Mouse (Mus musculus): ENCODE results near the gene Dctn1.

Gene Dctn1

DNA sequence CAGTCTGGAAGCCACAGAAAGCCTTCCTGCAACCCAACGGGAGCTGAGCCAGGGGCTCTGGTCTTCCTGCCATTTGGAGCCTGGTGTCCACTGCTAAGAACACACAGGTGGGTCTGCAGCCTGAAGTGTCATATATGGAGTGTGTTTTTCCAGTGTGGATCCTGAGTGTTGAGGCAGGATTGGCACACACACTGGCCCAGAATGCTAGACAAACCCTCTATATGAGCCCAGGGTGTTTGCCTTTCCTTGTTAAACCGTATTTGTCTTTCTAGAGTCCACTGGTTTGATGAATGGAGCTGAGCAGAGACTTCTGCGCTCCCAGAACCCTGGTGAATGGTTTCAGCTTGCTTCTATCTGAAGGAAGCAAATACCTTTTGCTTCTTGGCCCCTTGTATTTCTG lies 54.1 kb downstream of the Dctn1 start, which contains the start of gene Slc4a5:
Gene Slc4a5 (plus strand): TSS at position 15 of the 400 bp plus-strand sequence.
- DNase-seq (ENCODE audit: extremely low spot score, low spot score): no peak

DNA sequence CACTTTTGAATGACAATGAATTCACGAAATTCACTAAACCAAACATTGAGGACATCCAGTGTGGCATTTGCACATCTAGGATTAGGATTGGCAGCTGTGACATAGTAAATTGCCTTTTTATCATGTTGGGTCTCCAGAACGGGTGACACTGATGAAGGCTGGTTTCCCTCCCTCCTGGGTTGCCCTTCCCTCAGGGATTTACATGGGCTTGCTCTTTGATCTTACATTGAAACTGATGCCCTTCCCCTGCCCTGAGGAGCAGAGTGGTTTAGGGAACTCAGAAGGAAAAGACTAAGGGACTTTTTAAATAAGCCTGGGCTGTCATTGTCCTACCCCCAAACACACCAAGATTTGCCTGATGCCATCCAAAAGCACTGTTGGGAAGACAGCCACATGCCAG lies 65.8 kb downstream of the Dctn1 start:
- DNase-seq (ENCODE audit: extremely low spot score, low spot score): no peak

DNA sequence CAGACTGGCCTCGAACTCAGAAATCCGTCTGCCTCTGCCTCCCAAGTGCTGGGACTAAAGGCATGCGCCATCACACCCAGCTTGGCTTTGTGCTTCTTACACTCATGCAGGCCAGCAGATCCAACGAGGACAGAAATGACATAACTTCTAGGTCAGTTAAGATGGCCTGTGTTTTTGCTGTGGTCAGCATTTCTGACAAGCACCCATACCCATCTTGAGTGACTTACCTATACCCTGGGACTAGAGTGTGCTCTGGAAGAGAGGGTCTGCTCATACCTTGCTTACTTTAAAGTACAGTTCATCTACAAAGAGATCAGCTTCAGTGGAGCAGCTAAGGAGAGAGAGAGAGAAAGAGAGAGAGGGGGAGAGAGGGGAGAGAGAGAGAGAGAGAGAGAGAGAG lies 67.6 kb downstream of the Dctn1 start:
- DNase-seq (ENCODE audit: extremely low spot score, low spot score): no peak

DNA sequence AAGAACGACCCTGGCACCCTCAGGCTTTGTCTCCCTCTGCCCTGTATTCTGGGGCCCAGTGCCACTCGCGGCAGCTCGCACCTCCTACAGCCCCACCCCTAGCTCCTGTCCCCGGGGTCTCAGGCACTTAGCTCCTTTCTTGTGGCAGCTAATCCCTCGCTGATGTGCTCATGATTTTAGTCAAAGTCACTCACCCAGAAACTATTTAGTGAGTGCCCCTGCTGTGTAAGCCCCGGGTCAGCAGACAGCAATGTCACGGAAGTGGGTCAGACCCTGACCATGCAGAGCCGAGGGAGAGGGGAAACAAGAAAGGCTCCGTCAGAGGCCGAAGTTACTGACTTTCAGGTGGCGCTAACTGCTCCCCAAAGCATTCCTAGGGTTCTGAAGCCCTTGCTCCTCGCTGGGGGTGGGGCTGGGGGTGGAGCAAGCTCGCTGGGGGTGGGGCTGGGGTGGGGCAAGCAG lies 68.6 kb downstream of the Dctn1 start:
- peak; percentile 40 for DNase-seq (ENCODE audit: extremely low spot score, low spot score)

DNA sequence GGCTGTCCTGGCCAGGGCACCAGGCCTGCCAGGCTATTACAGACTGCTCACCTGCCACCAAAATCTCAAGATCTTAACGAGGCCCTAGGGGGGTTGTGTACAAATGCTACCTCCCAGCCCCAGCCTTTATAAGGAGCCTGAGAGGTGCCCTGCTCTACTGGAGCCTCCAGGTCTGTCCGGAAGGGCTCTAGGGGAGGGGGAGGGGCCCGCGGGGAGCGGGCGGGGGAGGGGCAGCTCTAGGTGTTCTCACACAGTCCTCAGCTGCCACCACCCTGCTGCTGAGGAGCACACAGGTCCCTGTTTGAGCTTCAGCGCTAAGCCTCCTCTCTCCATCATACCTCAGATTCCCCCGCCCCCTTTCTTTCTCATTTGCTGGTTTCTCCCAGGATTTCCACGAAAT lies 71.4 kb downstream of the Dctn1 start:
- DNase-seq (ENCODE audit: extremely low spot score, low spot score): no peak

DNA sequence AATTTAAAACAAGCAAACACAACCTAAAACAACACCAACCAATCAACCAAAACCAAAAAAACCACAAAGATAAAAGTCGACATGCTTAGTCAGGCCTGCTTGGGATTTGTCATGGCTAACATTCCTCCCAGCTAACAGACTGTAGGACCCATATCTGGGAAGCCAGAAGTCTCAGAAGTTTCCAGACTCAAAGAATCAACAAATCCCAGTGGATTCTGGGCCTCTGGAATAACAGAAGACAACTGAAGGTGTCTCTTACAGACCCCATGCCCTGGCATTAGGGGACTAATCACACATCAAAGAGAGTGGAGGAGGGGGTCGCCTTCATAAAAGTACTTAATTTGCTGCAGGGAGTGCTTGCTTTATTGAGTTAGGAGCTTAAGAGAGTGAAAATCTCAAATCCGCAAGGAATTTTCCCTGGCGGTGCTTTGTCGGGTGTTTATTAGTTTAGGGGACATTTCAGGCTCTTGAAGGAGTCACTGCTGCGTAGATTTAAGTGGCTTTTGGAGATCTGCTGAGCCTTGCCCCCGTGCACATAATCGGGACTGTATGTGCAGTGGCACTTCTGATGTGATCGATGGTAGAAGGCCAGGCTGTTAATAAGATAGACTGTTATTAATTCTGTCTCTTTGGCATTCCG lies 78.8 kb downstream of the Dctn1 start:
- DNase-seq (ENCODE audit: extremely low spot score, low spot score): no peak

DNA sequence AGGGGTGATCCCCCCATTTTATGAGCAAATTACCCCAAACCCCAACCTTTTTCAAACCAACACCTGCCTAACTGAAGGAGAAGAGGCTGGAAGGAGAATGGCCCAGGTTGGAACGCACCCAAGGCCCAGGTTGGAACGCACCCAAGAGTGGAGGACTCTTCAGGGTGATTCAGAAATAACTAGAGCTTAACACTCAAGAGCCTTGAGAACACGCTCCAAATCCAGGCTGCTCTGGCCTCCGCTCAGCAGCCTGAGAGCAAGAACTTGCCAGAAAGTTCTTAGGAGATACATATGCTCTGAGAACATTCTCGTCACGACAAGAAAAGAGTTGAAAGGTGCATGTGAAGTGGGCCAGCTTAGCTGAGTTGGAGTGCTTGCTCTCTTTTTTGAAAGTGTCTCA lies 79.4 kb downstream of the Dctn1 start:
- DNase-seq (ENCODE audit: extremely low spot score, low spot score): no peak

DNA sequence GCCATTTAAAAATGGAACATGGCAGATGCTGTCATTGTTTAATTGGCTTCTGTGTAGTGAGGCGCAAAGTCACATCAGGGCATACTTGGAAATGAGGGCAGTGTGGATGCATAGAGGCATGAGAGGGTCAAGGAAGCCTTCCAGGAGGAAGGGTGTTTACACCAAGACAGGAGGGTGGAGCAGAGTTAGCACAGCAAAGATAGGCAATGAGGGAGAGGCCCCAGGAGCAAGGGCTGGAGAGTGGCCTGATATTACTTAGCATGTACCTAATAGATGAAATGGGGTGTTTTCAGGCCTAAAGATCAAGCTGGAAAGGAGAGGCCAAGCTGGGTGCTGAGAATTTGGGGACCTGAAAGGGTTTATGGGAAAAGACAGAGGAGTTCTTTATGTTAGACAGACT lies 80.3 kb downstream of the Dctn1 start:
- no peak for DNase-seq (ENCODE audit: extremely low spot score, low spot score)

DNA sequence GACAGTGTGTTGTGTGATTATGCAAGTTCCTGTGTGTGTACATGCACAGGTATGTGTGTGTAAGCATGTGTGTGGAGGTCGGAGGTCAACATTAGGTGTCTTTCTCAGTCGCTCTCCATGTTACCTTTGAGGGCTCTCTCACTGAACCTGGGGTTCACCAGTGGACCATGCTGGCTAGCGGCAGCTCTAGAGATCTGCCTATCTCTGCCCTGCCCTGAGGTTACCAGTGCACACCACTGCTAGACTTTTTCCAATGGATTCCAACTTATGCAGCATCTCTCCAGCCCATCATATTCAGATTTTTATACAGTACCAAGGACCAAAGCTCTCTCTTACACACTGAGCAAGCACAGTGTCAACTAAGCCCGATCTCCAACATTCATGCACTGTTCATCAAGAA lies 81.0 kb downstream of the Dctn1 start:
- DNase-seq (ENCODE audit: extremely low spot score, low spot score): no peak

DNA sequence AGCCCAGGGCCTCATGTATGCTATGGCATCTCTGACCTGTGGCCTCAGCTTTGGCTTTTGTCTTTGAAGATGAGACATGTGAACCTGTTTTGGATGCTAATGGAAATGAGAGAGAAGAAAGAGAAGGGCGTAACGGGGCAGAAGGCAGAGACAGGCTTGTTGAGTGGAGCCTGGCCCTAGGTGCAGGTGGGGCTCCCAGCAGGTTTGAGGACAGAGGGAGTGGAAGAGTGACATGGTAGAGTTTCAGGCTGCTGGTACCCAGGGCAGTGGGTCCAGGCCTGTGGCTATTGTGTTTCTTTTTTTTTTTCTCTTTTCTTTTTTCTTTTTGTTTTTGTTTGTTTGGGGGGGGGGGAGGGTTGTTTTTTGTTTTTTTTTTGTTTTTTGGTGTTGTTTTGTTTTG lies 81.4 kb downstream of the Dctn1 start:
- DNase-seq (ENCODE audit: extremely low spot score, low spot score): no peak
